Mouse (Mus musculus) CH12.LX (cell line): ENCODE results near the gene Cdc37. TPM values are rescaled to one million over a fixed set of nuclear protein-coding genes. Genes with fewer than 3 reads are reported as not detected.

Source experiments
- DNase-seq: peaks from one replicate; pipeline ENCODE4 v3.0.0-alpha.2; 2013; ENCODE audit errors: extremely low read depth
- H3K27ac ChIP-seq: 2 replicates; pipeline ENCODE4 v1.5.1; 2012; ENCODE audit warnings: low read depth, mild to moderate bottlenecking, control low read depth, moderate library complexity; ENCODE audit not compliant: insufficient read depth
- H3K27me3 ChIP-seq: replicated peaks from 2 replicates; pipeline ENCODE3; 2012; ENCODE audit warnings: inconsistent platforms
- H3K36me3 ChIP-seq, 2 experiments: replicated peaks in 1 of 2; 2 replicates each; pipeline versions ENCODE3 to v1.6.1; 2012; ENCODE audit warnings: inconsistent platforms in 1 of 2, low read length in 1 of 2, mild to moderate bottlenecking in 1 of 2, mixed read lengths in 1 of 2, moderate library complexity in 1 of 2; ENCODE audit not compliant: control insufficient read depth in 1 of 2, insufficient read depth in 1 of 2
- H3K4me1 ChIP-seq, 2 experiments: 2 replicates each; pipeline ENCODE4 v1.6.1; 2012; ENCODE audit warnings: inconsistent platforms in 1 of 2, moderate library complexity in 1 of 2; ENCODE audit not compliant: insufficient read depth in 2 of 2, control insufficient read depth in 1 of 2
- H3K4me2 ChIP-seq: 2 replicates; pipeline ENCODE4 v1.6.1; 2012; ENCODE audit warnings: low read depth, mild to moderate bottlenecking, control low read depth; ENCODE audit not compliant: poor library complexity, insufficient read depth, severe bottlenecking
- H3K4me3 ChIP-seq, 3 experiments: fragments of 150-350 bp in 1 of 3; sonication (generic) in 1 of 3; replicated peaks in 1 of 3; 2 replicates each; pipeline versions ENCODE3 to v1.5.1; 2011 to 2012; ENCODE audit warnings: low read depth in 2 of 3, low read length in 2 of 3, mild to moderate bottlenecking in 2 of 3, moderate library complexity in 2 of 3, control low read depth in 1 of 3, improper control_type of control experiment in 1 of 3, inconsistent platforms in 1 of 3, mixed read lengths in 1 of 3; ENCODE audit not compliant: poor library complexity in 1 of 3
- H3K79me2 ChIP-seq: replicated peaks from 2 replicates; pipeline ENCODE4 v1.6.1; 2012; ENCODE audit warnings: mild to moderate bottlenecking, moderate library complexity; ENCODE audit not compliant: control insufficient read depth, poor library complexity, insufficient read depth, severe bottlenecking; ENCODE audit errors: extremely low read depth
- H3K9ac ChIP-seq: 2 replicates; pipeline ENCODE4 v1.6.1; 2012; ENCODE audit warnings: low read depth, mild to moderate bottlenecking, control low read depth, moderate library complexity; ENCODE audit not compliant: insufficient read depth
- H3K9me3 ChIP-seq: replicated peaks from 2 replicates; pipeline ENCODE3; 2012; ENCODE audit warnings: low read length, inconsistent platforms, mixed read lengths
- CHD2 ChIP-seq: IDR thresholded peaks from 2 replicates; pipeline ENCODE4 v1.6.1; 2011; ENCODE audit warnings: low read length, improper control_type of control experiment
- E2F4 ChIP-seq: IDR thresholded peaks from 2 replicates; pipeline ENCODE4 v1.6.1; 2011; ENCODE audit warnings: low read depth, low read length, improper control_type of control experiment; ENCODE audit not compliant: insufficient replicate concordance
- GABPA ChIP-seq: IDR thresholded peaks from 2 replicates; pipeline ENCODE4 v1.6.1; 2012; ENCODE audit warnings: low read depth, low read length, improper control_type of control experiment, inconsistent platforms; ENCODE audit not compliant: insufficient replicate concordance
- IRF4 ChIP-seq: IDR thresholded peaks from 2 replicates; pipeline ENCODE4 v1.6.1; 2014; ENCODE audit warnings: low read depth, mild to moderate bottlenecking, inconsistent platforms, low read length, improper control_type of control experiment
- JUN ChIP-seq: IDR thresholded peaks from 2 replicates; pipeline ENCODE4 v1.6.1; 2011; ENCODE audit warnings: low read depth, mild to moderate bottlenecking, low read length, improper control_type of control experiment, moderate library complexity; ENCODE audit not compliant: insufficient read depth
- JUND ChIP-seq: conservative IDR thresholded peaks from 2 replicates; pipeline ENCODE4 v1.6.1; 2011; ENCODE audit warnings: low read depth, low read length, improper control_type of control experiment
- KAT2A ChIP-seq: IDR thresholded peaks from 2 replicates; pipeline ENCODE4 v1.6.1; 2012; ENCODE audit warnings: low read length, improper control_type of control experiment, inconsistent platforms; ENCODE audit not compliant: insufficient replicate concordance
- MAX ChIP-seq: IDR thresholded peaks from 2 replicates; pipeline ENCODE4 v1.6.1; 2011; ENCODE audit warnings: low read length, improper control_type of control experiment
- MEF2A ChIP-seq: IDR thresholded peaks from 2 replicates; pipeline ENCODE4 v1.6.1; 2014; ENCODE audit warnings: low read depth, mild to moderate bottlenecking, inconsistent platforms, low read length, improper control_type of control experiment, borderline replicate concordance
- MXI1 ChIP-seq: IDR thresholded peaks from 2 replicates; pipeline ENCODE4 v1.6.1; 2011; ENCODE audit warnings: mild to moderate bottlenecking, low read depth, low read length, improper control_type of control experiment
- NRF1 ChIP-seq: IDR thresholded peaks from 2 replicates; pipeline ENCODE4 v1.6.1; 2014; ENCODE audit warnings: low read depth, mild to moderate bottlenecking, inconsistent platforms, low read length, improper control_type of control experiment, moderate library complexity
- PAX5 ChIP-seq: IDR thresholded peaks from 2 replicates; pipeline ENCODE4 v1.6.1; 2012; ENCODE audit warnings: low read length, inconsistent platforms, mixed read lengths
- POLR2A ChIP-seq: IDR thresholded peaks from 2 replicates; pipeline ENCODE4 v1.6.1; 2011; ENCODE audit warnings: low read depth, mild to moderate bottlenecking, improper control_type of control experiment, low read length
- POLR2AphosphoS2 ChIP-seq: IDR thresholded peaks from 2 replicates; pipeline ENCODE4 v1.6.1; 2011; ENCODE audit warnings: low read depth, low read length, improper control_type of control experiment
- RCOR1 ChIP-seq: conservative IDR thresholded peaks from 2 replicates; pipeline ENCODE4 v1.6.1; 2012; ENCODE audit warnings: low read depth, mild to moderate bottlenecking, inconsistent platforms, low read length, improper control_type of control experiment
- TBP ChIP-seq: conservative IDR thresholded peaks from 2 replicates; pipeline ENCODE4 v1.6.1; 2011; ENCODE audit warnings: low read depth, low read length, improper control_type of control experiment
- TCF12 ChIP-seq: IDR thresholded peaks from 2 replicates; pipeline ENCODE4 v1.6.1; 2014; ENCODE audit warnings: low read depth, mild to moderate bottlenecking, inconsistent platforms, low read length, improper control_type of control experiment
- USF1 ChIP-seq: IDR thresholded peaks from 2 replicates; pipeline ENCODE4 v1.6.1; 2014; ENCODE audit warnings: low read depth, mild to moderate bottlenecking, inconsistent platforms, low read length, improper control_type of control experiment
- USF2 ChIP-seq: conservative IDR thresholded peaks from 2 replicates; pipeline ENCODE4 v1.6.1; 2011; ENCODE audit warnings: low read depth, low read length, improper control_type of control experiment
- ZC3H11A ChIP-seq: IDR thresholded peaks from 2 replicates; pipeline ENCODE4 v1.6.1; 2012; ENCODE audit warnings: low read depth, mild to moderate bottlenecking, inconsistent platforms, low read length, improper control_type of control experiment
- dilution Hi-C: fragments of 300-500 bp; cut with MboI; formaldehyde crosslinking; loops from 2 replicates; pipeline ENCODE4 v1.14.3; 2020; ENCODE audit warnings: low sequenced_read_pairs; ENCODE audit not compliant: extremely low pct_unique_long_range_greater_than_20kb, extremely low pct_ligation_motif_present
- in situ Hi-C: fragments of 300-500 bp; cut with MboI; formaldehyde crosslinking; loops from 3 replicates; pipeline ENCODE4 v1.14.3; 2019; ENCODE audit warnings: low sequenced_read_pairs, low pct_ligation_motif_present, low pct_unique_long_range_greater_than_20kb, mixed read lengths
- polyA plus RNA-seq: library from polyadenylated mRNA; unstranded; fragments of >175 nt; gene quantifications from 2 replicates; pipeline ENCODE4 v1.2.1, GENCODE M21; 2012; ENCODE audit warnings: low read depth; ENCODE audit not compliant: insufficient read length
- total RNA-seq, 2 experiments: library from RNA; depleted of rRNA; stranded (reverse); fragments of 300-350 nt in 1 of 2; fragments of >200 nt in 1 of 2; gene quantifications; 2 replicates each; pipeline ENCODE4 v1.2.3; 2012 to 2014

The Cdc37 gene
- total and polyA plus RNA-seq, 3 experiments: 87.2 to 447 (median 230) TPM

GRCm38 (mm10) chr9:21180841-21181240, 31.1 kb upstream of the Cdc37 start:
- Histone ChIP-seq H3K4me3 (peak overlapping the region in 1 of 3 experiments; percentile 73), H3K4me1 (peaks cover 21 to 41% of the 10 kb centered on the region in 2 experiments)
- in situ Hi-C loops: no loop called here

GRCm38 (mm10) chr9:21180402-21180801, 30.6 kb upstream of the Cdc37 start:
- DNase-seq: no peak
- Histone ChIP-seq H3K27ac (no peak overlapping the region), H3K4me2 (no peak overlapping the region), H3K9ac (no peak overlapping the region), H3K4me3 (no peak overlapping the region), H3K79me2 (peaks cover 3% of the 10 kb centered on the region), H3K9me3 (no peaks in the 10 kb centered on the region), H3K27me3 (no peaks in the 10 kb centered on the region), H3K4me1 (peaks cover 21 to 40% of the 10 kb centered on the region in 2 experiments), H3K36me3 (peaks cover 0 to 9% of the 10 kb centered on the region in 2 experiments)
- in situ Hi-C loops: no loop called here
- dilution Hi-C loops: no loop called here
- no peak for TF ChIP-seq MXI1
- TF ChIP-seq RCOR1: no peak
- no peak for TF ChIP-seq USF2

More at GRCm38 (mm10) chr9:21180841-21181240, 31.1 kb upstream of the Cdc37 start:
- Histone ChIP-seq H3K9ac (no peak overlapping the region), H3K36me3 (peaks cover 0 to 13% of the 10 kb centered on the region in 2 experiments), H3K27ac (no peak overlapping the region), H3K9me3 (no peaks in the 10 kb centered on the region)
- TF ChIP-seq MXI1 (no peak), ZC3H11A (no peak), GABPA (no peak), RCOR1 (no peak), POLR2A (no peak), USF1 (no peak), E2F4 (no peak), JUN (no peak), TCF12 (no peak), MEF2A (no peak), POLR2AphosphoS2 (no peak), PAX5 (no peak), NRF1 (no peak), CHD2 (no peak), TBP (no peak), MAX (no peak), IRF4 (no peak), KAT2A (no peak), JUND (no peak)
- TF ChIP-seq, all 38 proteins: peak for 0
- dilution Hi-C loops: no loop called here
- no peak for DNase-seq
- peaks cover 3% of the 10 kb centered on the region for H3K79me2 ChIP-seq
- H3K27me3 ChIP-seq: no peaks in the 10 kb centered on the region
- peak overlapping the region; percentile 27; the same call in 1 of the 2 replicates for H3K4me2 ChIP-seq
